Mouse (Mus musculus) lung, embryonic 14.5 days (tissue): ENCODE data around the gene Cotl1. TPM values are rescaled to one million over a fixed set of nuclear protein-coding genes. Genes with fewer than 3 reads are reported as not detected.
A peak's percentile ranks its signal among the peaks of the same experiment; 100 is the strongest.

ENCODE experiments used
- ATAC-seq: fragments of 200-750 bp; cut with Nextera tagmentation; 2 replicates; pipeline ENCODE4 v1.8.0; 2017; ENCODE audit warnings: mild to moderate bottlenecking, moderate TSS enrichment, moderate library complexity; ENCODE audit not compliant: insufficient read depth
- DNase-seq: peaks from one replicate; pipeline ENCODE4 v3.0.0-alpha.2; 2015
- H3K27ac ChIP-seq: fragments of 300-500 bp; sonication (generic); 2 replicates; pipeline ENCODE4 v1.5.1; 2014; ENCODE audit warnings: low read depth, mild to moderate bottlenecking, moderate library complexity
- H3K27me3 ChIP-seq: fragments of 300-500 bp; sonication (generic); 2 replicates; pipeline ENCODE4 v1.6.1; 2014; ENCODE audit warnings: low read length, control low read depth; ENCODE audit not compliant: insufficient read depth
- H3K36me3 ChIP-seq: fragments of 300-500 bp; sonication (generic); 2 replicates; pipeline ENCODE4 v1.6.1; 2014; ENCODE audit warnings: control low read depth; ENCODE audit not compliant: insufficient read depth
- H3K4me1 ChIP-seq: fragments of 300-500 bp; sonication (generic); 2 replicates; pipeline ENCODE4 v1.6.1; 2014; ENCODE audit warnings: antibody characterized with exemption, control low read depth; ENCODE audit not compliant: insufficient read depth
- H3K4me2 ChIP-seq: fragments of 300-500 bp; sonication (generic); 2 replicates; pipeline ENCODE4 v1.6.1; 2014; ENCODE audit warnings: mild to moderate bottlenecking
- H3K4me3 ChIP-seq: fragments of 300-500 bp; sonication (generic); 2 replicates; pipeline ENCODE4 v1.5.1; 2014; ENCODE audit warnings: low read depth, low read length
- H3K9ac ChIP-seq: fragments of 300-500 bp; sonication (generic); 2 replicates; pipeline ENCODE4 v1.6.1; 2014
- H3K9me3 ChIP-seq: fragments of 300-500 bp; sonication (generic); 2 replicates; pipeline ENCODE4 v1.6.1; 2016; ENCODE audit warnings: low read depth, low read length, control low read depth
- CTCF ChIP-seq: IDR thresholded peaks from 2 replicates; pipeline ENCODE4 v1.5.1; 2016; ENCODE audit warnings: antibody characterized with exemption, low read depth
- WGBS: fragments of 180-500 bp; shearing (Covaris S2); extraction: QIAGEN DNeasy Blood & Tissue Kit; methylation state at CpG from one replicate; pipeline ENCODE4 v1.1.7; 2014; 5-methylcytosine and 5-hydroxymethylcytosine counted together
- polyA plus RNA-seq: library from polyadenylated mRNA; unstranded; fragments of >200 nt; fragmentation: Nextera tagmentation; extraction: Ambion mirVana; gene quantifications from 2 replicates; pipeline ENCODE4 v1.2.1, GENCODE M21; 2014

Gene Cotl1
- 201 and 204 TPM in 2 replicates for polyA plus RNA-seq

GRCm38 (mm10) chr8:119840275-119840808 is at the start of gene Cotl1:
Cotl1 (minus strand) TSS chr8:119840544.
- Histone ChIP-seq H3K4me1 (peaks cover 20% of the 10 kb centered on the region), H3K27ac (peak within 1 kb of the TSS; percentile 60; the same call in 1 of the 2 replicates), H3K4me2 (peak within 1 kb of the TSS; percentile 98), H3K36me3 (0 out of 2 replicates have a peak, but pooled peaks cover 3% of the 10 kb centered on the region), H3K4me3 (peak within 1 kb of the TSS; percentile 69), H3K9me3 (no peaks in the 10 kb centered on the region), H3K9ac (peak within 1 kb of the TSS; percentile 75), H3K27me3 (no peaks in the 10 kb centered on the region)
- WGBS, result under 1% methylated on average over 55 of the region's 57 CpGs
- DNase-seq (peak; percentile 99), ATAC-seq (peak; percentile 90)
- no peak for TF ChIP-seq CTCF

GRCm38 (mm10) chr8:119888012-119888411 is 47.7 kb upstream of the Cotl1 start:
- no peak overlapping the region for H3K4me2 ChIP-seq
- H3K36me3 ChIP-seq, result no peaks in the 10 kb centered on the region
- H3K4me1 ChIP-seq, result no peaks in the 10 kb centered on the region; the same call in 1 of the 2 replicates
- no peak overlapping the region for H3K9ac ChIP-seq
- no peaks in the 10 kb centered on the region for H3K27me3 ChIP-seq
- H3K27ac ChIP-seq, result no peak overlapping the region
- 75% methylated on average over 4 of the region's 4 CpGs for WGBS
- ATAC-seq (no peak), DNase-seq (no peak)
- no peak overlapping the region for H3K4me3 ChIP-seq
- no peak for TF ChIP-seq CTCF
- no peaks in the 10 kb centered on the region for H3K9me3 ChIP-seq

- Histone ChIP-seq H3K4me3 (no peak overlapping the region), H3K27ac (no peak overlapping the region), H3K36me3 (no peaks in the 10 kb centered on the region), H3K4me1 (no peaks in the 10 kb centered on the region; the same call in 1 of the 2 replicates), H3K9me3 (no peaks in the 10 kb centered on the region), H3K4me2 (no peak overlapping the region), H3K9ac (no peak overlapping the region), H3K27me3 (no peaks in the 10 kb centered on the region)
- DNase-seq, result peak; percentile 63
- WGBS, result 87% methylated on average over 3 of the region's 3 CpGs
- ATAC-seq, result no peak
- TF ChIP-seq CTCF, result peak; percentile 90
These were observed 46.8 kb upstream of the Cotl1 start for GRCm38 (mm10) chr8:119887130-119887529.

- Histone ChIP-seq H3K27me3 (no peaks in the 10 kb centered on the region), H3K4me3 (no peak overlapping the region), H3K9me3 (no peaks in the 10 kb centered on the region), H3K36me3 (no peaks in the 10 kb centered on the region), H3K9ac (no peak overlapping the region), H3K4me1 (no peaks in the 10 kb centered on the region; the same call in 1 of the 2 replicates), H3K27ac (no peak overlapping the region; the same call in 1 of the 2 replicates), H3K4me2 (no peak overlapping the region)
- peak; percentile 87 for DNase-seq
- TF ChIP-seq CTCF, result no peak
- ATAC-seq, result peak; percentile 84
- WGBS, result 20% methylated on average over 3 of the region's 3 CpGs
These were observed 45.3 kb upstream of the Cotl1 start for GRCm38 (mm10) chr8:119885612-119886011.

GRCm38 (mm10) chr8:119883281-119883680 is 42.9 kb upstream of the Cotl1 start:
- no peaks in the 10 kb centered on the region for H3K27me3 ChIP-seq
- H3K9ac ChIP-seq, result no peak overlapping the region
- no peak for TF ChIP-seq CTCF
- no peaks in the 10 kb centered on the region; the same call in 1 of the 2 replicates for H3K4me1 ChIP-seq
- no peak overlapping the region for H3K27ac ChIP-seq
- no peak overlapping the region for H3K4me3 ChIP-seq
- WGBS, result 86% methylated on average over 7 of the region's 7 CpGs
- no peak for ATAC-seq
- H3K36me3 ChIP-seq, result no peaks in the 10 kb centered on the region
- no peak for DNase-seq
- no peak overlapping the region for H3K4me2 ChIP-seq
- no peaks in the 10 kb centered on the region for H3K9me3 ChIP-seq

- H3K27ac ChIP-seq, result no peak overlapping the region
These were observed 41.6 kb upstream of the Cotl1 start for GRCm38 (mm10) chr8:119881917-119882316.

GRCm38 (mm10) chr8:119881301-119881700 is 41.0 kb upstream of the Cotl1 start:
- H3K4me2 ChIP-seq, result no peak overlapping the region
- WGBS, result 58% methylated on average over 6 of the region's 6 CpGs
- DNase-seq, result no peak
- H3K36me3 ChIP-seq, result no peaks in the 10 kb centered on the region
- no peak overlapping the region for H3K9ac ChIP-seq
- no peaks in the 10 kb centered on the region; the same call in 1 of the 2 replicates for H3K4me1 ChIP-seq
- no peak for ATAC-seq
- no peaks in the 10 kb centered on the region for H3K9me3 ChIP-seq
- TF ChIP-seq CTCF, result no peak
- H3K4me3 ChIP-seq, result no peak overlapping the region
- no peaks in the 10 kb centered on the region for H3K27me3 ChIP-seq
- H3K27ac ChIP-seq, result no peak overlapping the region

More at GRCm38 (mm10) chr8:119881917-119882316, 41.6 kb upstream of the Cotl1 start:
- Histone ChIP-seq H3K4me1 (no peaks in the 10 kb centered on the region; the same call in 1 of the 2 replicates), H3K4me3 (no peak overlapping the region), H3K27me3 (no peaks in the 10 kb centered on the region), H3K4me2 (no peak overlapping the region), H3K36me3 (no peaks in the 10 kb centered on the region), H3K9ac (no peak overlapping the region), H3K9me3 (no peaks in the 10 kb centered on the region)
- ATAC-seq (no peak), DNase-seq (no peak)
- TF ChIP-seq CTCF, result no peak
- 77% methylated on average over 8 of the region's 8 CpGs for WGBS
